Mouse (Mus musculus): Measurements from ENCODE around the gene Wnt5b.

DNA sequence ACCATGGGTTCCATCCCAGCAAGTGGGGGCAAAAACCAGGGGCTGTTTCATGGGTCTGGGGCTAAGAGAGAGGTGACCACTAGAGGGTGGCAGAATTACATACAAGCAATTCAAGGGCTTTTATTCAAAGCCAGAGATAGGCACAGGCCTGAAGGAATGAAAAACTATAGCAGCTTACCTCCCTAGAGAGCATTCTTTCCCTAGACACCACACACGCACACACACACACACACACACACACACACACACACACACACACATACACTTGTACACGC, 76.4 kb downstream of the Wnt5b start:
- peak; percentile 21; the same call in 1 of the 2 replicates for TF ChIP-seq CTCF (IDR thresholded peaks at IDR 0.05; ENCODE audit: borderline replicate concordance, extremely low read depth, insufficient read depth, insufficient read length)
- no peak for TF ChIP-seq POLR2A (IDR thresholded peaks at IDR 0.05; ENCODE audit: borderline replicate concordance, extremely low read depth, insufficient read depth, insufficient read length, poor library complexity, severe bottlenecking)

Data from brain, embryonic 14.5 days (tissue).